Mouse (Mus musculus): ENCODE data around the gene Ccl4.

Gene Ccl4

DNA sequence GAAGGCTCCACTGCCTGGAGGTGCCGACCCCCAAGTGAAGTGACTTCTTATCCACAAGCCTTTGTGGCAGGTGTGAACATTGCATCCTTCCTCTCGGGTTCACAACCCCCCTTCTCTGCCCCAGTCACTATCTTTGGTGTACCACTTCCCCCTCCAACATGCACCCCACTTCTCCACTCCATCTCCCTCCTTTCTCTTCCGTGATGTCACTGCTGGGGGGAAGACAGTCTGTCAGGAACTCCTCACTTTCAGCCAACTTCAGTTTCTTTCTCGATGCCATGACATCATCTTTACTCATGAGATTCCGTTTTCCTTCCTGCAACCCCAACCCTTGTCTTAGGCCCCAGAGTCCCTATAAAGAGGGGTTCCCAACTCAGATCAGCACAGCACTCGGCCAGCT is at the start of gene Ccl4:
Gene Ccl4, plus strand, starts transcription at position 381 of the 400 bp plus-strand sequence.
- DNase-seq (ENCODE audit: low spot score in 2 of 2) = peak; percentile 5 to 19

DNA sequence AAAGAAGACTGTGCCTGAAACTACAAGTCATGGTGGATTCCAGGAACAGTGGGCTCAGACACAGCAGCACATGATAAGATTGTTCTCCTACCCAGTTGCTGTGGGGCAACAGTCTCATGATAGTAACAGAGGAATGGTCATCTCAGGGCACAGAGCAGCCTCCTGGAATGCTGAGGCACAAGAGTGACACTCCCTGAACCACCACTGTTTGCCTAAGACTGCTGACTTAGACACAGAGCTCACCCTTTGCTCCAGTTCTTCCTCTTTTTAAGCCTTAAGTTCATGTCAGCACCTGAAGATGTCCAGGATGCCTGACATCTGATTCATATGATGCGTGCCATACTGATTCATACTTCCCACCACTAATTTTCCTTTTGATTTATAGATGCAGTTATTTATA is 45.8 kb upstream of the Ccl4 start:
- DNase-seq (ENCODE audit: low spot score in 2 of 2) = no peak

GRCm38 (mm10) chr11:83618238-83618637 is 44.1 kb upstream of the Ccl4 start:
- DNase-seq (ENCODE audit: low spot score in 2 of 2) = no peak

GRCm38 (mm10) chr11:83619037-83619436 is 43.3 kb upstream of the Ccl4 start:
- DNase-seq (ENCODE audit: low spot score in 2 of 2) = no peak

- DNase-seq (ENCODE audit: low spot score in 2 of 2) = no peak
Observed at GRCm38 (mm10) chr11:83623586-83623985, 38.8 kb upstream of the Ccl4 start.

GRCm38 (mm10) chr11:83628808-83629207 is 33.6 kb upstream of the Ccl4 start:
- DNase-seq (ENCODE audit: low spot score in 2 of 2) = no peak

DNA sequence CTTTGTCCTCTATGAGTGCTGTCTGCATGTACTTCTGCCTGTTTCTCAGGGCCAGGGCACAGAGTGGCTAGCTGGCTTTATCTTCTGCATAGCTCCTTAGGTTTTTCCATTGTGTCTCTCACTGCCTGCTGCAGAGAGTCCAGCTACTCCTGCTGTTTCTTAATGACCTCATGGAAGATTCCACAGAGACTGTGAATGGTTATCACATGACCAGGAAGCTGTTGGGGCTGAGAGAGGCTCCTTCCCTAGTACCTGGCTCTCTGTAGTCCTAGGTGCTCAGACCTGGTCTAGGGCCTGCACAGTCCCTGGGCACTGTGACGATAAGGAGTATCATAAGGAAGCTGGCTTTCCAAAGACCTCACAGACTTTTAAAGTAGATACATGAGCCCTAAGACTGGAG is 31.8 kb upstream of the Ccl4 start:
- no peak for DNase-seq (ENCODE audit: low spot score in 2 of 2)

GRCm38 (mm10) chr11:83631065-83631464 is 31.3 kb upstream of the Ccl4 start:
- DNase-seq (ENCODE audit: low spot score in 2 of 2) = no peak

DNA sequence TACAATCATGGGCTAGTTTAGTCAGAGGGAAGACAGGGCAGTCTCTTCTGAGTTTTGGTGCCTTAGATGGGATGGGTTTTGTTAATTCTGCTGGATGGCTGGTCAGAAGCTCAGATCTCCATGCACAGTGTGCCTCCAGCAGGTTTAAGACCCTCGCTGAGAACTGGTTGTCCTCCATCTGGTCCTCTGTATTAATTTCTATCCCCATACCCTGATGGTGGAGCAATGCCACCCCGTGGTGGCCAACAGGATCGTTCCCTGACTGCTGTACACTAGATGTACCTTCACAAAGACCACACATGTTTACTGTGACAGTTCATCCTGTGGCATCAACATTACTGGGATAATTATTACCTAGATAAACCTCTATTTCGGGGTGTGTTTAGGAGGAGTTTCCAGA is 29.6 kb upstream of the Ccl4 start:
- DNase-seq (ENCODE audit: low spot score in 2 of 2) = no peak

GRCm38 (mm10) chr11:83634425-83634824 is 28.0 kb upstream of the Ccl4 start:
- DNase-seq (ENCODE audit: low spot score in 2 of 2) = no peak

DNA sequence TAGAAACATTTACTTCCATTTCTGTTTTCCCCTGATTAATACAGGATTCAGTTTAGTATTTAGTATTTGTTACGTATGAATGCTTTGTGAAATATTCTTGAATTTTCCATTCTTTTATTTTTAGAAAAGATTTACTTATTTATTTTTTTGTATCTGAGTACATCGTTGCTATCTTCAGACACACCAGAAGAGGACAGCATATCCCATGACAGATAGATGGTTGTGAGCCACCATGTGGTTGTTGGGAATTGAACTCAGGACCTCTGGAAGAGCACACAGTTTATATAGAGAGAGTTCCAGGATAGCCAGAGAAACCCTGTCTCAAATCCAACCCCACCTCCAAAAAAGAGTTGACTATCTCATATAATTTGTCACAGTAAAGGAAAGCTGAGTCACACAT is 27.5 kb upstream of the Ccl4 start:
- DNase-seq (ENCODE audit: low spot score in 2 of 2) = no peak

GRCm38 (mm10) chr11:83636742-83637235 is 25.6 kb upstream of the Ccl4 start:
- no peak for DNase-seq (ENCODE audit: low spot score in 2 of 2)

- no peak for DNase-seq (ENCODE audit: low spot score in 2 of 2)
Observed at GRCm38 (mm10) chr11:83638934-83639333, 23.4 kb upstream of the Ccl4 start.

GRCm38 (mm10) chr11:83639533-83639932 is 22.9 kb upstream of the Ccl4 start:
- peak; percentile 33 to 50 for DNase-seq (ENCODE audit: low spot score in 2 of 2)

DNA sequence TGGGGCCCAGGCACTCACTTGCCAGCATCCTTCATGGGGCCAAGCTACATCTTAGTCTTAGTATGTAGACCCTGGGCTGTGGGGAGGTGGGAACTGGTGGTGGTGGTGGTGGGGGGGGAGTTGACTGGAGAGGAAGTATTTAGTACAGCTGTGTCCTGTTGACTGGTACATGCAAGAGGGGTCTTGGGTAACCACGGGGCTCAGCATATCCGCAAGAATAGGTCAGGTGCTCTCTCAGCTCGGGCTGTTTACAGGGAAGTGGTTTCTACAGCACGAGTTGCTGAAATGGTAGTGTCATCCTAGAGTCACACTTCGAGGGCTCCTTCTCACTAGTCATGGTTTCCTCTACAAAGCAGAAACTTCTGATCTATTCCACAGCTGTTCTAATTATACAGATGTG is 22.2 kb upstream of the Ccl4 start:
- peak; percentile 46 to 59 for DNase-seq (ENCODE audit: low spot score in 2 of 2)

DNA sequence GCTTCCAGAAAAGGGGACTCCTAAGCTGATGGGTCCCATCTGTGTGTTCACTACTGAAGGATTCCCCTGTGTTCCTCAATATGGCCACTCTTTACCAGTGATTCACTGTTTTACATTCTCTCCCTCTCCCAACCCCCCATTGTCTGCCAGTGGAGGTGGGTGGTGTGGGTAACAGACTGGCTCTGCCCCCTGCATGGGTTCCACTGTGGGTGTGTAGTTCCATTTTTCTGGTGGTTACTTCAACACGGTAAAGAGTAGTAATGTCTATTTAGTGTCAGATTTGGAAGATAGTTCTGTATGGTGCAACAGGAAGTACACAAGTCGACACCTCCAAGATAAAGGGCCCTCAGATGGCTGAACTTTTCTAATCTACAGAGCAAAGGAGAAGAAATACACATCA is 21.2 kb upstream of the Ccl4 start:
- DNase-seq (ENCODE audit: low spot score in 2 of 2) = no peak

- DNase-seq (ENCODE audit: low spot score in 2 of 2) = no peak
Observed at GRCm38 (mm10) chr11:83645521-83645920, 16.9 kb upstream of the Ccl4 start, which contains the start of gene Rpl9-ps1. Rpl9-ps1 (minus strand) TSS chr11:83645621.

DNA sequence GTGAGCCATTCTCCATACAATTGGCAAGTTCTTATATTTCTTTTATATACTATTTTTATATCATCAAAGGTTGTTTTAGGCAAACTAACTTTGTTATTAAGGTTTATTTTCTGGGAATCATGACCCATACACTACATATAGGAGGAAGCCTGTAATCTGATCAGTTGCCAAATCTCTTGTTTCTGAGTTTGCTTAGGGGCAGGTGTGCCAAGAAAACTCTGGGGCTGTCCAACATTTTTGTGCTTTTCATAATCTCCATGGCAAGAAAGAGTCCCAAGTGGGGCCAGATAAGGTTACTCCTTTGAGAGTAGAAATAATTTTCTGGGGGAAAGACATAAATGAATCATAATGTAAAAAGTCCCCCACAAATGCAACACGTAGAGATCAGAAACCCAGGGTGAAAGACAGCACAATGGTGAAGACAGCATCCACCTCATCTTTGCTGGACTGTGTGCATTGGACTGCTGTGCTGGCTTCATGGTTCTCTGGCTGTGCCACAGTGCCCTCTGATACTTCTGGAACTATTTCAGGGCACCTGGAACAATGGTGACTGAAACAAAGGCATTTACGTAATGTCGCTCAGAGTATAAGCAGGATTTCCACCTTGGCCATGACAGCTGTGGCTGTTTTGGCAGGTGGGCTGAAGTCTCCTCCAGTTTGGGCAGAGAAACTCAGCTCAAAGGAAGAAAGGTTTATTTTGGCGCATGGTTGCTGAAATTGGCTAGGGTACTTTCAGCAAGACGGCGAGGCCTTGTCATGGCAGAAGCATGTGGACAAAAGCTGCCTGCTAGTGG is 15.8 kb upstream of the Ccl4 start:
- no peak for DNase-seq (ENCODE audit: low spot score in 2 of 2)

DNA sequence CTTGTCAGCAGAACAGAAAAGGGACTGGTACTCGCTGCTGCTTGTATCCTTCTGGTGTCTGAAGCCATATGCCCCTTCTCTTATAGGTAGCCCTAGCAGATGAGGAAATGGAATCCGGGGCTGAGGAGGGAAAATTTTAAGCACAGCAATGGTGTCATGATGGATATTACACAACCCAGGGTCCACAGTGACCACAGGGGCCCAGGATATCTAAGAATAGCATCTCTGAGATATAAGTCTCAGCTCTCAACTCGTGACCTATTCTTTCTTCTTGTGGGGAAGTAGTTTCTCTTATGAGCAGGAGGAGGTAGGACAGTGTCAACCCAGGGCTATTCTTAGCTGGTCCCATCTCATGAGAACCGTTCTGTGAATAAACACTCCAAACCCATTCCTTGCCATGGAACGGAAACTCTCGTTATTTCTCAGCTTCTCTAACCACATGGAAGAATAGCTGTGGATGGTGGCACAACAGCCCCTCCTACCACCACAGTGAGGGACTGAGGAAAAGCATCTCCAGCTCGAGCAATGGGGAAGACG is 13.0 kb upstream of the Ccl4 start, which contains the start of gene Ccl3:
Gene Ccl3, minus strand, starts transcription at position 51 of the 537 bp plus-strand sequence.
- DNase-seq (ENCODE audit: low spot score in 2 of 2) = no peak

- DNase-seq (ENCODE audit: low spot score in 2 of 2) = no peak
Observed at GRCm38 (mm10) chr11:83654606-83655005, 7.8 kb upstream of the Ccl4 start.

GRCm38 (mm10) chr11:83657508-83657907 is 4.9 kb upstream of the Ccl4 start:
- no peak for DNase-seq (ENCODE audit: low spot score in 2 of 2)

- no peak for DNase-seq (ENCODE audit: low spot score in 2 of 2)
Observed at GRCm38 (mm10) chr11:83658797-83659196, 3.6 kb upstream of the Ccl4 start.

- no peak for DNase-seq (ENCODE audit: low spot score in 2 of 2)
Observed at GRCm38 (mm10) chr11:83663532-83663931, 1.1 kb downstream of the Ccl4 start.

Measured in thymus, postnatal 10 days (tissue).